Mouse (Mus musculus) heart, postnatal 0 days (tissue): ENCODE results near the gene Efna4. TPM values are rescaled to one million over a fixed set of nuclear protein-coding genes. Genes with fewer than 3 reads are reported as not detected.

Source experiments
- ATAC-seq: fragments of 200-750 bp; cut with Nextera tagmentation; 2 replicates; pipeline ENCODE4 v1.8.0; 2017; ENCODE audit warnings: low read depth, moderate number of reproducible peaks, moderate library complexity; ENCODE audit not compliant: insufficient read depth
- DNase-seq: peaks from one replicate; pipeline ENCODE4 v3.0.0-alpha.2; 2016; ENCODE audit warnings: low spot score
- H3K27ac ChIP-seq: fragments of 300-500 bp; sonication (generic); 2 replicates; pipeline ENCODE4 v1.5.1; 2014; ENCODE audit warnings: low read depth, mild to moderate bottlenecking
- H3K27me3 ChIP-seq: fragments of 300-500 bp; sonication (generic); 2 replicates; pipeline ENCODE4 v1.6.1; 2014; ENCODE audit warnings: low read length, mixed read lengths; ENCODE audit not compliant: control insufficient read depth, insufficient read depth
- H3K36me3 ChIP-seq: fragments of 300-500 bp; sonication (generic); replicated peaks from 2 replicates; pipeline ENCODE4 v1.6.1; 2014; ENCODE audit warnings: low read length, mixed read lengths; ENCODE audit not compliant: control insufficient read depth, insufficient read depth
- H3K4me1 ChIP-seq: fragments of 300-500 bp; sonication (generic); 2 replicates; pipeline ENCODE4 v1.6.1; 2014; ENCODE audit warnings: antibody characterized with exemption; ENCODE audit not compliant: control insufficient read depth, insufficient read depth
- H3K4me2 ChIP-seq: fragments of 300-500 bp; sonication (generic); 2 replicates; pipeline ENCODE4 v1.6.1; 2014; ENCODE audit warnings: low read depth, mild to moderate bottlenecking, low read length, moderate library complexity
- H3K4me3 ChIP-seq: fragments of 300-500 bp; sonication (generic); 2 replicates; pipeline ENCODE4 v1.5.1; 2014; ENCODE audit warnings: low read depth, low read length
- H3K9ac ChIP-seq: fragments of 300-500 bp; sonication (generic); replicated peaks from 2 replicates; pipeline ENCODE4 v1.6.1; 2014; ENCODE audit warnings: low read depth, low read length, mixed read lengths
- H3K9me3 ChIP-seq: fragments of 300-500 bp; sonication (generic); replicated peaks from 2 replicates; pipeline ENCODE4 v1.6.1; 2016; ENCODE audit warnings: low read length; ENCODE audit not compliant: control insufficient read depth
- CTCF ChIP-seq: IDR thresholded peaks from 2 replicates; pipeline ENCODE4 v1.5.1; 2016; ENCODE audit warnings: antibody characterized with exemption, control low read depth, low read depth
- EP300 ChIP-seq: IDR thresholded peaks from 2 replicates; pipeline ENCODE4 v1.6.1; 2016; ENCODE audit warnings: antibody characterized with exemption, low read depth
- WGBS: fragments of 180-500 bp; shearing (Covaris S2); extraction: QIAGEN DNeasy Blood & Tissue Kit; methylation state at CpG from one replicate; pipeline ENCODE4 v1.1.7; 2014; 5-methylcytosine and 5-hydroxymethylcytosine counted together
- polyA plus RNA-seq: library from polyadenylated mRNA; unstranded; fragments of >200 nt; fragmentation: Nextera tagmentation; extraction: Ambion mirVana; gene quantifications from 2 replicates; pipeline ENCODE4 v1.2.1, GENCODE M21; 2015
- total RNA-seq: library from RNA; depleted of rRNA; stranded (reverse); fragments of >200 nt; gene quantifications from 2 replicates; pipeline ENCODE4 v1.2.3, GENCODE M21; 2014; ENCODE audit warnings: low replicate concordance

The Efna4 gene
- total and polyA plus RNA-seq, 2 experiments from 2014 or later = 2.6 to 2.7 TPM

DNA sequence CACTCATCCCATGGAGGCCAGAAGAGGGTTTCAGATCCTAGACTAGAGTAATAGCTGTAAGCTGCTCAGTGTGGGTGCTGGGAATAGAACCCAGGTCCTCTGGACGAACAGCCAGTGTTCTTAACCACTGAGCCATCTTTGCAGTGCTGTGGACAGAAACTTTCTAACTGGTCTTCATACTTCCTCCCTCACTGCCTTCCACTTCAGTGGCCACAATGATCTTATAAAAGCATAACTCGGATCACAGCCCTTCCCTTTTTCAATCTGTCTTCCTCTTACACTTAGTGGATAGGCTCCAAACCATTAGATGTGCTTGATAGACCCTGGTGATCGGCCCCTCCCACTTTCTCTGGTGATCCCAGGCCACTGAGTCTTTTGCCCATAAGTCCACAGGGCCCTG, 22.4 kb upstream of the Efna4 start:
- H3K9ac ChIP-seq = no peak overlapping the region
- TF ChIP-seq EP300 = no peak
- TF ChIP-seq CTCF = no peak
- H3K4me2 ChIP-seq = no peak overlapping the region
- WGBS = 60% methylated on average over 3 of the region's 3 CpGs
- no peak overlapping the region for H3K27ac ChIP-seq
- ATAC-seq = no peak
- no peaks in the 10 kb centered on the region for H3K27me3 ChIP-seq
- H3K4me3 ChIP-seq = no peak overlapping the region
- no peak for DNase-seq
- H3K36me3 ChIP-seq = no peaks in the 10 kb centered on the region
- H3K4me1 ChIP-seq = no peaks in the 10 kb centered on the region; the same call in 1 of the 2 replicates
- no peaks in the 10 kb centered on the region for H3K9me3 ChIP-seq

DNA sequence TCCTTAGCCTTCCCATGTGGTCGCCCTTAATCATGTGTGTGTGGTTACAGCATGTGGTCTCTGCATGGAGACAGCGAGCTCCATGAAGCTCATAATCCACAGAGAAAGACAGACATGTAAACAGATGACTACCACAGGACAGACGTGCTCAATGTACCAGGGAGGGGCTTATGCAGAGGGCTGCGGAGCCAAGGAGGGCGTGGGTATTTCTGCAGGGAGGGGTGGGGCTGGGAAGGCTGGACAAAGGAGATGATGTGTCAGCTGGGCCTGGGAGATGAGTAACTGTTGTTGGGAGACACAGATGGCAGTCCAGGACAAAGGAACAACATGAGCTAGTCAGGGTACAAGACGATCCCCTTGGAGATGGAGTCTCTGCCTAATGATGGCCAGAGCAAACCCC, 21.8 kb upstream of the Efna4 start:
- H3K4me3 ChIP-seq = no peak overlapping the region
- H3K36me3 ChIP-seq = no peaks in the 10 kb centered on the region
- H3K9me3 ChIP-seq = no peaks in the 10 kb centered on the region
- ATAC-seq = no peak
- TF ChIP-seq CTCF (no peak), EP300 (no peak)
- DNase-seq = no peak
- H3K9ac ChIP-seq = no peak overlapping the region
- H3K27me3 ChIP-seq = no peaks in the 10 kb centered on the region
- H3K4me2 ChIP-seq = no peak overlapping the region
- no peak overlapping the region for H3K27ac ChIP-seq
- WGBS = 66% methylated on average over 5 of the region's 6 CpGs
- H3K4me1 ChIP-seq = no peaks in the 10 kb centered on the region; the same call in 1 of the 2 replicates

DNA sequence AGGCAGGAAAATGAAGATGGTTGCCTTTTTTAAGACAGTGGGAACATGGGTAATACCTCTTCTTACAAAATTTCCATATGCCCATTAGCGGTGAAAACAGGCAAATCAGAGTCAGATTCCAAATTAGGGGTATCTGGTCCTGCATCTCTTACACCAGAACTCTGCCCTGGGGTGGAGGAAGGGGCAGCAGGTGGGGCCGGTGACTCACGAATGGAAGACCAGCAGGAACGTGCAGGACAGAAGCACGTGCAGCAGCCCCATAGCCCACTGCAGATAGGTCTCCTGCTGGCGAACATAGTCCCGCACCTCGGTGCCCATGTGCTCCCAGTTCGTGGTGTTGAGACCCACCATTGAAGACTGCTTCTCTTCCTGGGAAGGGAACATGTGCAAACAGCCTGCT, 18.2 kb upstream of the Efna4 start:
- Histone ChIP-seq H3K9ac (no peak overlapping the region), H3K4me2 (no peak overlapping the region), H3K27ac (no peak overlapping the region), H3K4me1 (no peaks in the 10 kb centered on the region; the same call in 1 of the 2 replicates), H3K36me3 (no peaks in the 10 kb centered on the region), H3K9me3 (no peaks in the 10 kb centered on the region), H3K27me3 (peaks cover 20% of the 10 kb centered on the region; the same call in 1 of the 2 replicates), H3K4me3 (no peak overlapping the region)
- no peak for ATAC-seq
- TF ChIP-seq CTCF (no peak), EP300 (no peak)
- no peak for DNase-seq
- WGBS = 54% methylated on average over 9 of the region's 9 CpGs

DNA sequence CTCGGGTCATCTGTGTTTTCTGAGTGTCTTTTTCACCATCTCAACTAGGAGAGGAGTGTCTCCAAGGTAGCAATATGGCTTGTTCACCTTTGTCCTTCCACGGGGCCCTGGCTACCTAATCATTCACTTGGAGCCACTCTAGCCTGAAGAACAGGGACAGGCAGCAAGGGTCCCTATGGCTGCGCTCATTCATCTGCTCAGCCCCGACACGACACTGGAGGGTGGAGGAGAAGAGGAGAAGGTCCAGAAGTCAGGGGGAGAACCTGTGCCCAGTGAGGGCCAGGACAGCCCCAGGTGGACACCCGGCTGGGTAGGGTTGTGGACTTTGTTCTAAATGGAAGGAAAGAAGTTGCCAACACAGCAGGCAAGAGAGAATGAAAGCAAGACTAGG, 17.7 kb upstream of the Efna4 start:
- H3K4me3 ChIP-seq = no peak overlapping the region
- ATAC-seq = no peak
- peaks cover 25% of the 10 kb centered on the region; the same call in 1 of the 2 replicates for H3K27me3 ChIP-seq
- no peaks in the 10 kb centered on the region for H3K36me3 ChIP-seq
- H3K9me3 ChIP-seq = no peaks in the 10 kb centered on the region
- H3K4me1 ChIP-seq = peaks cover 2% of the 10 kb centered on the region; the same call in 1 of the 2 replicates
- 70% methylated on average over 6 of the region's 6 CpGs for WGBS
- H3K4me2 ChIP-seq = no peak overlapping the region
- TF ChIP-seq CTCF (no peak), EP300 (no peak)
- no peak overlapping the region for H3K9ac ChIP-seq
- DNase-seq = no peak
- peak overlapping the region; percentile 58 for H3K27ac ChIP-seq

DNA sequence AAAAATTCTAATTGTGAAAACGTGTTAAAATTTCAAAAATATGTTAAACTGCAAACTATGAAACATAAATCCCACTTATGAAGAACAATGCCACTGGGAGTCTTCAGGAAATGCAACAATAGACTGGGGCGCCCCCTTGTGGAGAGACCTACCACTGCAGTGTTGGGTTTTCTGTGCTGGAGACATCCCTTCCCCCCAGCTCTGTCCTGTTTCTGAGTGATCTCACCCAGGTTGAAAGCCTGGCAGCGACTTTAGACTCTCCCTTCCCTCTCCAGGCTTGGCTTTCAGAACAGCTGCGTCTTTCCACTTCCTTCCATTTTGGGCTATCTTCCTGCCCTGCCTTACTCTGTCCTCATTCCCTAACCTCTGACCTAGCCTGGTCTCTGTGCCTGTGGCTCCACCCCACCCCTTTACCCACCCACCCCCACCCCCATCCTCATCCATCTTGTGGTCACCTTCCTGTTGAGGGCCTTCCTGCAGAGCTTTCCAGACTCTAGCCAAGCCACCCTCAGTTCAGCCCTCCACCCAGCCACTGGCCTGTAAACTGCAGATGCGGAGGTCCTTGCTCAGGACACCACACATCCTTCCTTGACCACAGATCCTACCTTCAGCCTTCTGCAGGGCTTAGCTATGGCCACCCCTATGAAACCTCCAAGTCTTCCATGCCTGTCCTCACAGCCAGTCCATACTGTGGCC, 17.1 kb upstream of the Efna4 start:
- peak; percentile 67 for ATAC-seq
- 14% methylated on average over 5 of the region's 5 CpGs for WGBS
- no peak for TF ChIP-seq EP300
- peak; percentile 86 for TF ChIP-seq CTCF

More for the DNA sequence above, 17.1 kb upstream of the Efna4 start:
- Histone ChIP-seq H3K4me1 (peaks cover 7% of the 10 kb centered on the region; the same call in 1 of the 2 replicates), H3K4me3 (no peak overlapping the region), H3K27me3 (peaks cover 29% of the 10 kb centered on the region; the same call in 1 of the 2 replicates), H3K9me3 (no peaks in the 10 kb centered on the region), H3K36me3 (no peaks in the 10 kb centered on the region), H3K9ac (no peak overlapping the region), H3K4me2 (no peak overlapping the region), H3K27ac (peak overlapping the region; percentile 58)
- DNase-seq = peak; percentile 71
